Mouse (Mus musculus): Measurements from ENCODE around the gene Slc38a1.
A peak's percentile ranks its signal among the peaks of the same experiment; 100 is the strongest.

Slc38a1 gene

GRCm38 (mm10) chr15:96642436-96643405 lies at the start of gene Slc38a1:
Gene Slc38a1 (minus strand): TSS chr15:96642913.
- DNase-seq (ENCODE audit: low spot score in 2 of 2), result peak; percentile 30 to 41

GRCm38 (mm10) chr15:96692401-96692800 lies 49.7 kb upstream of the Slc38a1 start:
- no peak for DNase-seq (ENCODE audit: low spot score in 2 of 2)

GRCm38 (mm10) chr15:96691381-96691780 lies 48.7 kb upstream of the Slc38a1 start:
- no peak for DNase-seq (ENCODE audit: low spot score in 2 of 2)

GRCm38 (mm10) chr15:96690829-96691228 lies 48.1 kb upstream of the Slc38a1 start:
- no peak for DNase-seq (ENCODE audit: low spot score in 2 of 2)

GRCm38 (mm10) chr15:96689919-96690318 lies 47.2 kb upstream of the Slc38a1 start:
- no peak for DNase-seq (ENCODE audit: low spot score in 2 of 2)

- no peak for DNase-seq (ENCODE audit: low spot score in 2 of 2)
Observed at GRCm38 (mm10) chr15:96688784-96689318, 46.1 kb upstream of the Slc38a1 start.

- no peak for DNase-seq (ENCODE audit: low spot score in 2 of 2)
Observed at GRCm38 (mm10) chr15:96688036-96688435, 45.3 kb upstream of the Slc38a1 start.

- no peak for DNase-seq (ENCODE audit: low spot score in 2 of 2)
Observed at GRCm38 (mm10) chr15:96687366-96687765, 44.7 kb upstream of the Slc38a1 start.

- DNase-seq (ENCODE audit: low spot score in 2 of 2), result no peak
Observed at GRCm38 (mm10) chr15:96686201-96687159, 43.8 kb upstream of the Slc38a1 start.

- no peak for DNase-seq (ENCODE audit: low spot score in 2 of 2)
Observed at GRCm38 (mm10) chr15:96685273-96685672, 42.6 kb upstream of the Slc38a1 start.

- DNase-seq (ENCODE audit: low spot score in 2 of 2), result no peak
Observed at GRCm38 (mm10) chr15:96684132-96684830, 41.6 kb upstream of the Slc38a1 start.

- no peak for DNase-seq (ENCODE audit: low spot score in 2 of 2)
Observed at GRCm38 (mm10) chr15:96678871-96679773, 36.4 kb upstream of the Slc38a1 start.

- DNase-seq (ENCODE audit: low spot score in 2 of 2), result no peak
Observed at GRCm38 (mm10) chr15:96676518-96676917, 33.8 kb upstream of the Slc38a1 start.

GRCm38 (mm10) chr15:96675744-96676143 lies 33.0 kb upstream of the Slc38a1 start:
- DNase-seq (ENCODE audit: low spot score in 2 of 2), result no peak

- no peak for DNase-seq (ENCODE audit: low spot score in 2 of 2)
Observed at GRCm38 (mm10) chr15:96675055-96675454, 32.3 kb upstream of the Slc38a1 start.

- DNase-seq (ENCODE audit: low spot score in 2 of 2), result no peak
Observed at GRCm38 (mm10) chr15:96674089-96674488, 31.4 kb upstream of the Slc38a1 start.

GRCm38 (mm10) chr15:96669721-96670120 lies 27.0 kb upstream of the Slc38a1 start:
- no peak for DNase-seq (ENCODE audit: low spot score in 2 of 2)

- peak in 1 of 2 experiments; percentile 45 for DNase-seq (ENCODE audit: low spot score in 2 of 2)
Observed at GRCm38 (mm10) chr15:96666663-96667062, 23.9 kb upstream of the Slc38a1 start.

GRCm38 (mm10) chr15:96665889-96666288 lies 23.2 kb upstream of the Slc38a1 start:
- peak in 1 of 2 experiments; percentile 45 for DNase-seq (ENCODE audit: low spot score in 2 of 2)

- no peak for DNase-seq (ENCODE audit: low spot score in 2 of 2)
Observed at GRCm38 (mm10) chr15:96660590-96661141, 18.0 kb upstream of the Slc38a1 start.

All from frontal cortex, postnatal 25 days (tissue).